Mouse (Mus musculus) c-Kit-positive CD71-negative TER-119-negative erythroid progenitor cells, embryonic 14.5 days (primary cell): ENCODE measurements around the gene Proser2.

Experiments
- DNase-seq: peaks from one replicate; pipeline ENCODE4 v3.0.0-alpha.2; 2013; ENCODE audit warnings: low read depth

Gene Proser2

GRCm38 (mm10) chr2:6129555-6130355 lies at the start of gene Proser2:
Gene Proser2 (minus strand): TSS chr2:6130211.
- peak; percentile 47 for DNase-seq

GRCm38 (mm10) chr2:6179749-6180117 lies 49.7 kb upstream of the Proser2 start:
- no peak for DNase-seq

GRCm38 (mm10) chr2:6178901-6179748 lies 49.1 kb upstream of the Proser2 start:
- DNase-seq, result no peak

GRCm38 (mm10) chr2:6173013-6173412 lies 43.0 kb upstream of the Proser2 start:
- DNase-seq, result no peak

GRCm38 (mm10) chr2:6168560-6168959 lies 38.5 kb upstream of the Proser2 start:
- DNase-seq, result no peak

- DNase-seq, result peak; percentile 80
Observed at GRCm38 (mm10) chr2:6167843-6168558, 38.0 kb upstream of the Proser2 start.

GRCm38 (mm10) chr2:6165771-6166170 lies 35.8 kb upstream of the Proser2 start:
- no peak for DNase-seq

GRCm38 (mm10) chr2:6164606-6165290 lies 34.7 kb upstream of the Proser2 start:
- no peak for DNase-seq

- peak; percentile 19 for DNase-seq
Observed at GRCm38 (mm10) chr2:6162366-6163040, 32.5 kb upstream of the Proser2 start.

- DNase-seq, result no peak
Observed at GRCm38 (mm10) chr2:6159735-6160134, 29.7 kb upstream of the Proser2 start.

- DNase-seq, result no peak
Observed at GRCm38 (mm10) chr2:6159219-6159618, 29.2 kb upstream of the Proser2 start.

- DNase-seq, result no peak
Observed at GRCm38 (mm10) chr2:6157635-6158034, 27.6 kb upstream of the Proser2 start.

- DNase-seq, result no peak
Observed at GRCm38 (mm10) chr2:6157208-6157607, 27.2 kb upstream of the Proser2 start.

- no peak for DNase-seq
Observed at GRCm38 (mm10) chr2:6149801-6150200, 19.8 kb upstream of the Proser2 start.

- no peak for DNase-seq
Observed at GRCm38 (mm10) chr2:6146901-6147300, 16.9 kb upstream of the Proser2 start.

GRCm38 (mm10) chr2:6146257-6146656 lies 16.2 kb upstream of the Proser2 start:
- DNase-seq, result no peak

- no peak for DNase-seq
Observed at GRCm38 (mm10) chr2:6145611-6146010, 15.6 kb upstream of the Proser2 start.

GRCm38 (mm10) chr2:6142915-6143654 lies 13.1 kb upstream of the Proser2 start:
- no peak for DNase-seq

- DNase-seq, result no peak
Observed at GRCm38 (mm10) chr2:6140572-6141161, 10.7 kb upstream of the Proser2 start.

GRCm38 (mm10) chr2:6133871-6134270 lies 3.9 kb upstream of the Proser2 start:
- no peak for DNase-seq
